Mouse (Mus musculus) WW6 (cell line): ENCODE data around the gene Rab37.
A peak's percentile ranks its signal among the peaks of the same experiment; 100 is the strongest.

Experiments used
- DNase-seq: peaks from one replicate; pipeline ENCODE4 v3.0.0-alpha.2; 2013; ENCODE audit warnings: low read depth, low spot score

Rab37 gene

GRCm38 (mm10) chr11:115091362-115091901, at the start of gene Rab37:
Gene Rab37 (plus strand): TSS chr11:115091431.
- peak; percentile 45 for DNase-seq

GRCm38 (mm10) chr11:115048259-115048658, 43.0 kb upstream of the Rab37 start, which contains the start of gene Cd300ld3:
Gene Cd300ld3 (minus strand): TSS chr11:115048409.
- DNase-seq, result no peak

- DNase-seq, result no peak
Observed at GRCm38 (mm10) chr11:115049282-115049895, 41.8 kb upstream of the Rab37 start.

- peak; percentile 68 for DNase-seq
Observed at GRCm38 (mm10) chr11:115052206-115052605, 39.0 kb upstream of the Rab37 start.

- no peak for DNase-seq
Observed at GRCm38 (mm10) chr11:115052991-115053390, 38.2 kb upstream of the Rab37 start.

- no peak for DNase-seq
Observed at GRCm38 (mm10) chr11:115054537-115054936, 36.7 kb upstream of the Rab37 start.

- DNase-seq, result no peak
Observed at GRCm38 (mm10) chr11:115058701-115059100, 32.5 kb upstream of the Rab37 start.

- DNase-seq, result no peak
Observed at GRCm38 (mm10) chr11:115059797-115060196, 31.4 kb upstream of the Rab37 start.

- no peak for DNase-seq
Observed at GRCm38 (mm10) chr11:115062077-115062476, 29.2 kb upstream of the Rab37 start, which contains the start of gene Cd300e. Gene Cd300e (minus strand): TSS chr11:115062177.

GRCm38 (mm10) chr11:115066768-115067167, 24.5 kb upstream of the Rab37 start:
- DNase-seq, result no peak

GRCm38 (mm10) chr11:115071015-115071551, 20.1 kb upstream of the Rab37 start:
- peak; percentile 49 for DNase-seq

GRCm38 (mm10) chr11:115071631-115072294, 19.5 kb upstream of the Rab37 start:
- no peak for DNase-seq

GRCm38 (mm10) chr11:115073002-115073401, 18.2 kb upstream of the Rab37 start:
- no peak for DNase-seq

- no peak for DNase-seq
Observed at GRCm38 (mm10) chr11:115075407-115075806, 15.8 kb upstream of the Rab37 start.

GRCm38 (mm10) chr11:115075859-115076258, 15.4 kb upstream of the Rab37 start:
- DNase-seq, result no peak

GRCm38 (mm10) chr11:115077436-115077835, 13.8 kb upstream of the Rab37 start:
- no peak for DNase-seq

GRCm38 (mm10) chr11:115078680-115079079, 12.6 kb upstream of the Rab37 start:
- no peak for DNase-seq

GRCm38 (mm10) chr11:115080886-115081285, 10.3 kb upstream of the Rab37 start:
- peak; percentile 50 for DNase-seq

- DNase-seq, result no peak
Observed at GRCm38 (mm10) chr11:115081373-115081772, 9.9 kb upstream of the Rab37 start.

- DNase-seq, result no peak
Observed at GRCm38 (mm10) chr11:115082196-115082595, 9.0 kb upstream of the Rab37 start.

GRCm38 (mm10) chr11:115083376-115084139, 7.7 kb upstream of the Rab37 start:
- peak; percentile 52 for DNase-seq

- no peak for DNase-seq
Observed at GRCm38 (mm10) chr11:115084595-115084994, 6.6 kb upstream of the Rab37 start.
